Mouse (Mus musculus): ENCODE measurements around the gene Lyplal1.

The Lyplal1 gene

GRCm38 (mm10) chr1:186116701-186117488, at the start of gene Lyplal1:
Gene Lyplal1 (minus strand): TSS chr1:186117310.
- peak; percentile 97 for DNase-seq

DNA sequence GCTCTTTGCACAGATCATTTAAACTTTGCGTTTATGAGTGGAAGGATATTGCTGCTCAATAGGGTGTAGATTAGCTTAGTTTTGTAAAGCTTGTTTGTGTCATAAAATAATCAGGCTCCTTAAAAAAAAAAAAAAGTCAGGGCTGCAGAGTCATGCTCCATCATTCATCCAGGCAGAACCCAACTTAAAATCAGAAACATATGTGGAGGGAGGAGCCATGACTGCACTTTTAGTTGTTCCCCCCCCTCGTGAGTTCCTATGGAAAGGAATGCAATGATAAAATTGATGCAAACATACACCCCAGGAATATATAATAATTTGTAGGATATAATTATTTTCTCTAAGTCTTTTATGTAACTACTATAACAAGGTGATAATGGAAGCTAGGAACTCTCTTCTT, 46.5 kb upstream of the Lyplal1 start:
- no peak for DNase-seq

GRCm38 (mm10) chr1:186163206-186163605, 46.1 kb upstream of the Lyplal1 start:
- DNase-seq = no peak

DNA sequence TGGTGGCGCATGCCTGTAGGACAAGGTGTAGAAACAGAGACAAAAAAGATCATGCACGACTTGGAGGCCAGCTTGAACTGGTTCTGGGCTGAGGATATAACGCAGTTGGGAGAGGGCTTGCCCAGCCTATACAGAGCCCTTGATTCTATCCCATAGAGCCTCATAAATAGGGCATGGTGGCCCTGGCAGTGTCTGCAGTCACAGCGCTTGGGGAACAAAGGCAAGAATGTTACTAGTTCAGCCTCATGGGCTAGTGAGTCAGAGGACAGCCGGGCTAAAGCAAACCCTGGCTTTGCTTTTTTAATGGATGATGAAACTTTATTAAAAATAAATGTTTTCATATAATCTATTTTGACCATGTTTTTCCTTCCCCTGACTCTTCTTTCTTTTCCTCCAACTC, 33.3 kb upstream of the Lyplal1 start:
- no peak for DNase-seq

- no peak for DNase-seq
These were observed 28.3 kb upstream of the Lyplal1 start for GRCm38 (mm10) chr1:186145444-186145843.

DNA sequence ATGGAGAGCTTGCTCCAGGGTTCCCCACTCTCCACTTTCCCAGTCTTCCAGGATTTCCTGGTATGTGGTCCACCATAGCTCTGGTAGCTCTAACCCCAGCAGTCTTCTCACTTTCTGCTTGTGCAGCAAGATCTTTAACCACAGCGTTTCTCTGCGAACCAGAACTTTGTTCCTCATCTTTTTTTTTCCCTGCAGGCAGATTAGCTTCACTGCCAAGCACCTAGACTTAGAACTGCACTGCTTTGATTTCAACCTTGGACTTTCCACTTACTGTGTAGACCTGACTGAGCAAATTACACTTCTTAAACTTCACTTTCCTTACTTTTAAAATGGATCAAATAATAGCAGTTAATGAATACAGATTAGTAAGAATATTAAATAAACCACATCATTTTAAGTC, 23.1 kb upstream of the Lyplal1 start:
- no peak for DNase-seq

- no peak for DNase-seq
These were observed 20.8 kb upstream of the Lyplal1 start for GRCm38 (mm10) chr1:186137873-186138272.

DNA sequence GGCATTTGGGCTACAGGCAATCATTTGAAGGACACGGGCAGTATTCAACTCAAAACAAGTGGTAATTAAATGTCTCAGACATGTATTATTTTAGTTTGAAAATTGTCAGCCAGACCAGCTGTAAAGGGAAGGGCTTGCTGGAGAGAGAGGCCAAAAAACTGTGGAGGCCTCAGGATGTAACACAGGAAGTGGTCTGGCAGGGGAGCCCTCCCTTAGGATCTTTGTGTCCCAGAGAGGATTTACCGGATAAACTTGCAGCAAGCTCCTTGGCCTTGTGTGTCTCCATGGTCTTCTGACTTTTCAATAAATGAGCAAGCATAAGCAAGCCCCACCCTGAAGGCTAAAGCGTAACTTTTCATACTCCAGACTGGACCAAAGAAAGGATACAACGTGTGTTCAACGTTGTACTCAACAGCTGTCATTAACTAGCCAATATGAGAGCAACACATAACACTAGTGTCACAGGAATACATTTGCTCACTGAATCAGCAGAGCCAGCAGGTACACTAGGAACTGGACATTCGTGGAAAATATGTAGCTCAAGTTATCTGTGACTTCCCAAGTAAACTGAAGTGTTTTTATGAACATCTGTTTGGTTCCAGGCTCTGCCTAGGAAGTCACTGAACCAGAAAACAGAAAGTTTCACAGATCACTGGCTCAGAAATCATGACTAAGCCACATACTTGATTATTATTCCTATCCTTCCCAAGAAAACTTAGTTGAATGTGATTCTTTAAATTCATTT, 19.7 kb upstream of the Lyplal1 start:
- no peak for DNase-seq

GRCm38 (mm10) chr1:186131465-186131864, 14.4 kb upstream of the Lyplal1 start:
- no peak for DNase-seq

- no peak for DNase-seq
These were observed 11.8 kb upstream of the Lyplal1 start for GRCm38 (mm10) chr1:186128940-186129339.

DNA sequence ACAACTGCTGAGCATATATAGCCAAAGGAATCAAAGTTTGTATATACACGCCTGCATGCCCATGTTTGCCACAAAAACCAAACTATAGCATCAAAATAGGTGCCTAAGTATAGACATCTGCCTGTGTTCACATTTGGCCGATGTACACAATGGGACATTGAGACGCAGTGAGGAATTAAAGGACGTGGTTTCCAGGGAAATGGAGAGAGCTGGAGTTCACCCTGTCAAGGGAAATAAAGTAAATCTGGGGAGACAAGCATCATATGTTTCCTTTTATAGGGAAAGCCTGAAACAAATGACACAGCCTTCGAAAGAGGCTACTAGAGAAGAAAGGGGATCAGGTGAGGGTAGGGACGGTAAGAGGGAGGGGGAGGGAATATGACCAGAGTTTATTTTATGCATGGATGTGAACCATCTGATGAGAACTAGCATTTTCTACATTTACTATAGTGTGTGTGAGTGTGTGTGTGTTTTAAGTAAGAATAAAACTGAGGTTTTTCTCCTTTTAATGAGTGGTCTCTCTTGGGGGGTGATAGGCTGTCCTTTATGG, 9.3 kb upstream of the Lyplal1 start:
- no peak for DNase-seq

GRCm38 (mm10) chr1:186123690-186124089, 6.6 kb upstream of the Lyplal1 start:
- DNase-seq = no peak

DNA sequence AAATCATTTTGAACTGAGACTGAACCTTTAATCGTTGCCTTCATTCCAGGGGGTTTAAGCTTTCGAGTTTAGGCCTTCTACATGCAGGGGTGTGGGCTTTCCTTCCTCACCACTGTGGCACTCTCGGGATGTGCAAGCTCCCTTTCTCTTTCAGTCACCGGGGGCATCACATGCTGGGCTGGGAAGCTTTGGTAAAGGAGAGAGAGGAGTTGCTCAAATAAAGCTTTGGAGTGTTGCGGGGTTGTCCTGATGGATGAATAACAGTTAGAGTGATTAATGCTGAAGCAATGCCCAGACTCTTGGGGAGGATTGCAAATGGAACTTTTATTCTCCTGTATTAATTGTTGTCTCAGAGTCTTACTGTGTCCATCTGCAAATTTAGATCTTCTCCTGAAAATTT, 2.7 kb upstream of the Lyplal1 start:
- no peak for DNase-seq

DNA sequence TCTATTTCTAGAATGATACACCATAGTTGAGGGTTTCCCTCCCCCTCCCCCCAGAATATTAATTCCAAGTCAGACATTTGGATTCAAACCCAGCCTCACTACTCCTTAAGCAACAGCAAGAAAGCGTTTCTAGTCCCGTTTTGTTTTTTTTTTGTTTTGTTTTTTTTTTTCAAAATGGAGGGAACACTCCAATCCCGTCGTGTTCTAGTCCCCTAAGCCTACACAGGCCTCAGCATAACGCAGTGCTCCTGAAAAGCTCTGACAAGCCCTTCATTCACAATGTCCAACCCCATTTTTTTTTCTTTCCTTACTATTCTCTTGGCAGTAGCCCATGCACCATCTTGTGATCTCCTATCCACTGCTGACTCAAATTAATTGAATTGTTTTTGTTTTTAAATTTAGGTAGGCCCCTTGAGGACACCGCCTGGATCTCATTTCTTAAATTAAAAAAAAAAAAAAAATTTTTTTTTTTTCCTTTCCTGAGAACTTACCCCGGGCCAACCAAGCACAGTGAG, 967 bp downstream of the Lyplal1 start:
- DNase-seq = no peak

DNA sequence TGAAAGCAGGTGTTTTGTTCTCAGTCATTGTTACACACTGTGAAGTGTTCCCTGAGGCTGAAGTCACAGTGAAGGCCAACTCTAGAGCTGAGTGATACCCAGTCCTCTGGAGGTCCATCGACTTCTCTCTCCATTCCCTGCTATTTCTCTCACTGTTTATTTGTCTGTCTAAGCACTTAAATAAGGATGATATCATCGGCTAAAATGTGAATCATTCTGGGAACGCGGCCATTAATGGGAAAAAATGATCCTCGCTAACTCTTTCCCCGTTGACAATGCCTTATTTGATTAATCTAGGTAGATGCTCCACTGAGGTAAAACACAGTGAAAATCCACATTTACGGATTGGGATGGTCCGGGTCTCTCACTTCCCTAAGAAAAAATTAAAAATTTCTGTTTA, 14.8 kb downstream of the Lyplal1 start:
- DNase-seq = no peak

DNA sequence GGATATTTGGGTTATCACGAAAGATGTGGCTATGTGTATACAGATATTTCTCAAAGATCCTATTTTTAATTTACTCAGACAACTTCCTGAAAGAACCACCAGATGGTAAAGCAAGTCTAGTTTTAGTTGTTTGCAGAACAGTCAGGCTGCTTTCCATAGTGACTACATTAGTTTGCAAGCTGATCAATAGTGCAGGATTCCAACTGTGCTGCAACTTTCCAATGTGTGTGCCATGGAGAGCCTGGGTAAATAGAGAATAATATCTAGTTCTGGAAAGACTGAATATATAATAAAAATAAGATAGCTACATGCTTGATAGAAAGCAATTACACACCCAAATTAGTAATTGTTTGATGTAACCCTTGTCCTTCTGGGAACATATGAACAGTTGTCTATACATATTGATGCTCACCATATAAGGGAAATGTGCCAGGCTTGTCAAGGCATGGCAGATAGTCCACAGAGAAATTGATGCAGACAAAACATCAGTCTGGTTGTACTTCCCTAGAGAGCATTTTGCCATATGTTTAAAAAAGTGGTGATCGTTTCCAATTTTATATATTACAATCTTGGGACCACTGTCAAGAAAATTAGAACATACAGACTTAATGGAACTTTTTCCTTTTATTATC, 50.7 kb downstream of the Lyplal1 start:
- no peak for DNase-seq

- no peak for DNase-seq
These were observed 57.1 kb downstream of the Lyplal1 start for GRCm38 (mm10) chr1:186060041-186060440.

GRCm38 (mm10) chr1:186054227-186054626, 62.9 kb downstream of the Lyplal1 start:
- no peak for DNase-seq

DNA sequence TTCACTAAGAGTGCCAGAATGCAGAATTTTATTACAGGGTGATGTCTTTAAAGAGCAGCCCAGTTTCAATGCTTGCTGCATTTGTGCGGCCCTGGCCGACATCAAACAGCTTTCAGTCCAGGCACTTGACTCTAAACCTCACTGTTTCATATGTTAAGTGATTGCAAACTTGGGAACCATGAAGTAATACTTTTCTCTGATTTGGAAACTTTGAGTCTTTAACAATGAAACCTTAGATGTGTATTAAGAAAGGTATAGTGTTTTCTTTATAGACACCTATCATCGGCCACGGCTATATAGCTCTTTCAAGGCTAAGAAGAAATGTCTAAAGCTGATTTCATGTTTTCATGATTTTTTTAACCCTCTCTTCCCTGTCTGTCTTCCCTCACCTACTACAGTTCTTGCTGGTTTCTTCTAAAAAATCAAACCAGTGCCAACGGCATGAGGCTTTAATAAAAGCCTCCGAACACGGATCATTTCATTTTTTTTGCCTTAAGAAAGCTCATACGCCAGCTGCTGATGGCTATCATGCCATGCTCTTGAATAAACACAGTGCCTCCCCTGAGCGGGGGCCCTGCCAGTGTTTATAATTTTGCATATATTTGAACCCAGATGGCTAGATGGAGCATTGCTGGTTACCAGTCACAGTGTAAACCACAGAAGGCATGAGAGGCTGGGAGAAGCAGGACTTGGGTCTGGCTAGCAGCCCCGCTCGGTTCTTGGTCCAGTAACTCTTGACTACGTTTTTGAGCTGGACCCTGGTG, 63.6 kb downstream of the Lyplal1 start:
- no peak for DNase-seq

GRCm38 (mm10) chr1:186043709-186044452, 73.2 kb downstream of the Lyplal1 start:
- DNase-seq = no peak

DNA sequence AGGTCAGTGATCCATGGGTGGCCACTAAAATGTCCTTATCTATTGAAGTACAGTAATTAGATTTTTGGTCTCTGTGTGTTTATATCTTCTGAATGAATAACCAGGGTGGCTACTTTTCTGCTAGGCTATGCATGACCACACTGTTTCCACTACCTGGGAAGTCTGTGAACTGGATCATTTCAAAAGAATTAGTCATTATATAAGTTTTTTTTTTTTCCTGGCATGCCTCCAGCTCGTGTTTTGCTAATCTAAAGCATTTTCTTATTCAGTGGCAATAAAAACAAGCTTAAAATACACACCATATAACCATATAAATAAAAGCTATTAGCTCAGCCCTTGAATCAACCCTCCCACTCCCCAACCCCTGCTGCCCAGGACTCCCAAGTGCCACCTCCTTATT, 75.3 kb downstream of the Lyplal1 start:
- DNase-seq = no peak
